Mouse (Mus musculus) thymus, postnatal 25 days (tissue): ENCODE measurements around the gene Ppp1r9b.

ENCODE experiments used
- DNase-seq: peaks from one replicate; pipeline ENCODE4 v3.0.0; 2022

Gene Ppp1r9b

GRCm38 (mm10) chr11:95053062-95053461, 62.2 kb downstream of the Ppp1r9b start:
- DNase-seq, result no peak
